Mouse (Mus musculus): ENCODE measurements at regions not wholly inside any gene's neighbourhood (a gene's known extent, or its start where the extent isn't known, plus 50 kb on each side); places are given as distances from the start of the nearest gene placed in this dataset.

GRCm38 (mm10) chr11:114233636-114234541 is 167.0 kb upstream of the Sdk2 start:
- no peak for ATAC-seq (replicated peaks; ENCODE audit: low FRiP score, poor library complexity, severe bottlenecking)

- no peak for ATAC-seq (replicated peaks; ENCODE audit: low FRiP score, poor library complexity, severe bottlenecking)
These were observed 165.0 kb upstream of the Sdk2 start for GRCm38 (mm10) chr11:114231841-114232240.

GRCm38 (mm10) chr11:114229763-114230162 is 162.9 kb upstream of the Sdk2 start:
- ATAC-seq (replicated peaks; ENCODE audit: low FRiP score, poor library complexity, severe bottlenecking) = no peak

GRCm38 (mm10) chr11:114229196-114229595 is 162.3 kb upstream of the Sdk2 start:
- ATAC-seq (replicated peaks; ENCODE audit: low FRiP score, poor library complexity, severe bottlenecking) = no peak

GRCm38 (mm10) chr11:114226553-114226952 is 159.7 kb upstream of the Sdk2 start:
- no peak for ATAC-seq (replicated peaks; ENCODE audit: low FRiP score, poor library complexity, severe bottlenecking)

- ATAC-seq (replicated peaks; ENCODE audit: low FRiP score, poor library complexity, severe bottlenecking) = no peak
These were observed 157.9 kb upstream of the Sdk2 start for GRCm38 (mm10) chr11:114224706-114225105.

- no peak for ATAC-seq (replicated peaks; ENCODE audit: low FRiP score, poor library complexity, severe bottlenecking)
These were observed 156.2 kb upstream of the Sdk2 start for GRCm38 (mm10) chr11:114223061-114223460.

- no peak for ATAC-seq (replicated peaks; ENCODE audit: low FRiP score, poor library complexity, severe bottlenecking)
These were observed 153.6 kb upstream of the Sdk2 start for GRCm38 (mm10) chr11:114220466-114220865.

- ATAC-seq (replicated peaks; ENCODE audit: low FRiP score, poor library complexity, severe bottlenecking) = no peak
These were observed 152.1 kb upstream of the Sdk2 start for GRCm38 (mm10) chr11:114218732-114219506.

- no peak for ATAC-seq (replicated peaks; ENCODE audit: low FRiP score, poor library complexity, severe bottlenecking)
These were observed 150.5 kb upstream of the Sdk2 start for GRCm38 (mm10) chr11:114217245-114217757.

GRCm38 (mm10) chr11:114216493-114216892 is 149.6 kb upstream of the Sdk2 start:
- no peak for ATAC-seq (replicated peaks; ENCODE audit: low FRiP score, poor library complexity, severe bottlenecking)

- ATAC-seq (replicated peaks; ENCODE audit: low FRiP score, poor library complexity, severe bottlenecking) = no peak
These were observed 148.4 kb upstream of the Sdk2 start for GRCm38 (mm10) chr11:114215256-114215655.

- ATAC-seq (replicated peaks; ENCODE audit: low FRiP score, poor library complexity, severe bottlenecking) = no peak
These were observed 145.3 kb upstream of the Sdk2 start for GRCm38 (mm10) chr11:114212136-114212535.

- ATAC-seq (replicated peaks; ENCODE audit: low FRiP score, poor library complexity, severe bottlenecking) = no peak
These were observed 138.3 kb upstream of the Sdk2 start for GRCm38 (mm10) chr11:114205192-114205591.

GRCm38 (mm10) chr11:114203416-114203815 is 136.6 kb upstream of the Sdk2 start:
- no peak for ATAC-seq (replicated peaks; ENCODE audit: low FRiP score, poor library complexity, severe bottlenecking)

- ATAC-seq (replicated peaks; ENCODE audit: low FRiP score, poor library complexity, severe bottlenecking) = no peak
These were observed 135.6 kb upstream of the Sdk2 start for GRCm38 (mm10) chr11:114202486-114202885.

- ATAC-seq (replicated peaks; ENCODE audit: low FRiP score, poor library complexity, severe bottlenecking) = no peak
These were observed 132.3 kb upstream of the Sdk2 start for GRCm38 (mm10) chr11:114199081-114199586.

- no peak for ATAC-seq (replicated peaks; ENCODE audit: low FRiP score, poor library complexity, severe bottlenecking)
These were observed 131.6 kb upstream of the Sdk2 start for GRCm38 (mm10) chr11:114198317-114199032.

- no peak for ATAC-seq (replicated peaks; ENCODE audit: low FRiP score, poor library complexity, severe bottlenecking)
These were observed 128.4 kb upstream of the Sdk2 start for GRCm38 (mm10) chr11:114195291-114195690.
